Mouse (Mus musculus): ENCODE measurements at regions not wholly inside any gene's neighbourhood (a gene's known extent, or its start where the extent isn't known, plus 50 kb on each side); places are given as distances from the start of the nearest gene placed in this dataset.

- Histone ChIP-seq H3K9me3 (ENCODE audit: control insufficient read depth, low read length) (no peaks in the 10 kb centered on the region), H3K27ac (replicated peaks; ENCODE audit: low read depth, low read length) (peak overlapping the region; percentile 83; the same call in 1 of the 2 replicates), H3K4me3 (replicated peaks; ENCODE audit: low read length) (no peak overlapping the region), H3K4me1 (ENCODE audit: control insufficient read depth, insufficient read depth, low read length) (peaks cover 33% of the 10 kb centered on the region), H3K4me2 (replicated peaks; ENCODE audit: low read depth, low read length, severe bottlenecking) (no peak overlapping the region), H3K27me3 (ENCODE audit: control insufficient read depth, insufficient read depth, low read length) (no peaks in the 10 kb centered on the region), H3K9ac (ENCODE audit: low read depth, low read length, severe bottlenecking) (no peak overlapping the region), H3K36me3 (ENCODE audit: control insufficient read depth, insufficient read depth, low read length) (no peaks in the 10 kb centered on the region)
- ATAC-seq (ENCODE audit: low FRiP score, low read depth) (no peak), DNase-seq (ENCODE audit: low spot score) (no peak)
- TF ChIP-seq POLR2A (IDR thresholded peaks at IDR 0.05; ENCODE audit: borderline replicate concordance, extremely low read depth, insufficient read depth, insufficient read length), result no peak
- 69% methylated on average over 11 of the region's 11 CpGs for WGBS
Observed at GRCm38 (mm10) chr9:41803680-41804460, 320.2 kb downstream of the Sorl1 start.

GRCm38 (mm10) chr9:41801376-41801775, 322.7 kb downstream of the Sorl1 start:
- WGBS, result 87% methylated on average over 4 of the region's 4 CpGs
- no peak for TF ChIP-seq POLR2A (IDR thresholded peaks at IDR 0.05; ENCODE audit: borderline replicate concordance, extremely low read depth, insufficient read depth, insufficient read length)
- no peaks in the 10 kb centered on the region for H3K27me3 ChIP-seq (ENCODE audit: control insufficient read depth, insufficient read depth, low read length)
- ATAC-seq (ENCODE audit: low FRiP score, low read depth) (no peak), DNase-seq (ENCODE audit: low spot score) (peak; percentile 2)
- peaks cover 28% of the 10 kb centered on the region for H3K4me1 ChIP-seq (ENCODE audit: control insufficient read depth, insufficient read depth, low read length)
- H3K36me3 ChIP-seq (ENCODE audit: control insufficient read depth, insufficient read depth, low read length), result no peaks in the 10 kb centered on the region
- H3K4me2 ChIP-seq (replicated peaks; ENCODE audit: low read depth, low read length, severe bottlenecking), result no peak overlapping the region
- no peak overlapping the region for H3K4me3 ChIP-seq (replicated peaks; ENCODE audit: low read length)
- H3K27ac ChIP-seq (replicated peaks; ENCODE audit: low read depth, low read length), result no peak overlapping the region
- H3K9ac ChIP-seq (ENCODE audit: low read depth, low read length, severe bottlenecking), result no peak overlapping the region
- H3K9me3 ChIP-seq (ENCODE audit: control insufficient read depth, low read length), result no peaks in the 10 kb centered on the region

- ATAC-seq (ENCODE audit: low FRiP score, low read depth), result no peak
- H3K27me3 ChIP-seq (ENCODE audit: control insufficient read depth, insufficient read depth, low read length), result no peaks in the 10 kb centered on the region
- WGBS, result 69% methylated on average over 6 of the region's 6 CpGs
- no peak overlapping the region for H3K4me2 ChIP-seq (replicated peaks; ENCODE audit: low read depth, low read length, severe bottlenecking)
- H3K9ac ChIP-seq (ENCODE audit: low read depth, low read length, severe bottlenecking), result no peak overlapping the region
- no peaks in the 10 kb centered on the region for H3K36me3 ChIP-seq (ENCODE audit: control insufficient read depth, insufficient read depth, low read length)
- H3K27ac ChIP-seq (replicated peaks; ENCODE audit: low read depth, low read length), result no peak overlapping the region
- no peak for DNase-seq (ENCODE audit: low spot score)
- no peaks in the 10 kb centered on the region for H3K9me3 ChIP-seq (ENCODE audit: control insufficient read depth, low read length)
- peaks cover 28% of the 10 kb centered on the region for H3K4me1 ChIP-seq (ENCODE audit: control insufficient read depth, insufficient read depth, low read length)
- H3K4me3 ChIP-seq (replicated peaks; ENCODE audit: low read length), result no peak overlapping the region
- TF ChIP-seq POLR2A (IDR thresholded peaks at IDR 0.05; ENCODE audit: borderline replicate concordance, extremely low read depth, insufficient read depth, insufficient read length), result no peak
Observed at GRCm38 (mm10) chr9:41792830-41793213, 331.3 kb downstream of the Sorl1 start.

GRCm38 (mm10) chr9:41792173-41792829, 331.8 kb downstream of the Sorl1 start:
- Histone ChIP-seq H3K9ac (ENCODE audit: low read depth, low read length, severe bottlenecking) (no peak overlapping the region), H3K27ac (replicated peaks; ENCODE audit: low read depth, low read length) (no peak overlapping the region), H3K4me1 (ENCODE audit: control insufficient read depth, insufficient read depth, low read length) (peaks cover 28% of the 10 kb centered on the region), H3K4me3 (replicated peaks; ENCODE audit: low read length) (no peak overlapping the region), H3K36me3 (ENCODE audit: control insufficient read depth, insufficient read depth, low read length) (no peaks in the 10 kb centered on the region), H3K9me3 (ENCODE audit: control insufficient read depth, low read length) (no peaks in the 10 kb centered on the region), H3K4me2 (replicated peaks; ENCODE audit: low read depth, low read length, severe bottlenecking) (no peak overlapping the region), H3K27me3 (ENCODE audit: control insufficient read depth, insufficient read depth, low read length) (no peaks in the 10 kb centered on the region)
- no peak for DNase-seq (ENCODE audit: low spot score)
- 80% methylated on average over 4 of the region's 4 CpGs for WGBS
- TF ChIP-seq POLR2A (IDR thresholded peaks at IDR 0.05; ENCODE audit: borderline replicate concordance, extremely low read depth, insufficient read depth, insufficient read length), result no peak
- no peak for ATAC-seq (ENCODE audit: low FRiP score, low read depth)

- TF ChIP-seq POLR2A (IDR thresholded peaks at IDR 0.05; ENCODE audit: borderline replicate concordance, extremely low read depth, insufficient read depth, insufficient read length), result no peak
- Histone ChIP-seq H3K4me3 (replicated peaks; ENCODE audit: low read length) (no peak overlapping the region), H3K36me3 (ENCODE audit: control insufficient read depth, insufficient read depth, low read length) (no peaks in the 10 kb centered on the region), H3K9me3 (ENCODE audit: control insufficient read depth, low read length) (no peaks in the 10 kb centered on the region), H3K27ac (replicated peaks; ENCODE audit: low read depth, low read length) (no peak overlapping the region), H3K9ac (ENCODE audit: low read depth, low read length, severe bottlenecking) (no peak overlapping the region), H3K4me2 (replicated peaks; ENCODE audit: low read depth, low read length, severe bottlenecking) (no peak overlapping the region), H3K27me3 (ENCODE audit: control insufficient read depth, insufficient read depth, low read length) (no peaks in the 10 kb centered on the region), H3K4me1 (ENCODE audit: control insufficient read depth, insufficient read depth, low read length) (peaks cover 28% of the 10 kb centered on the region)
- ATAC-seq (ENCODE audit: low FRiP score, low read depth) (no peak), DNase-seq (ENCODE audit: low spot score) (no peak)
- WGBS, result 65% methylated on average over 5 of the region's 5 CpGs
Observed at GRCm38 (mm10) chr9:41791501-41792172, 332.5 kb downstream of the Sorl1 start.

All from limb, embryonic 14.5 days (tissue).